Comparison of ENCODE assay signal across 14 mouse cellular contexts in the genomic region with DNA sequence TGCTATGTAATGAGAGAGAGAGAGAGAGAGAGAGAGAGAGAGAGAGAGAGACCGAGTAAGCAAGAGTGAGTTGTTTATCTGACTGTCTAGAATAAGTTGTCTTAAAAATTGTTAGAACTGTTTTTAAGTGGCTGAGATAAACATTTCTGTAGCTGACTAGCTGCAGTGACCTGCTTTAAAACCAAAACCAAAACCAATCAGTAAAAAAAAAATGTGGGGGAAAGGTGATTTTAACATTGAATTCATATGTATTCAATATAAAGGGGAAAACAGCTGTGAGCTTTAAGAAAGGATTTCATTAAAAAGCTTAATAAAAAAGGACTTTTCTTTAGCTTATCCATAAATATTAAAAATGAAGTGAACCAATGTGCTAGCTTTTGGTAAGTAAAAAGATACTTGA.
"Had no signal": no experiment of that assay in that cellular context is flagged by ENCODE, and none has a peak within 500 bp of the region (broad histone marks: within the 10 kb centered on the region; RNA-seq: fewer than 3 reads in every experiment).

No protein-coding gene starts in this region.

- H3K36me3 ChIP-seq: kidney, embryonic 15.5 days; limb, embryonic 13.5 days; liver, embryonic 13.5 days; neural tube, embryonic 12.5 days; stomach, embryonic 15.5 days had no signal

- H3K27me3 ChIP-seq: kidney, embryonic 15.5 days; limb, embryonic 13.5 days; liver, embryonic 13.5 days; neural tube, embryonic 12.5 days; stomach, embryonic 15.5 days had no signal

- H3K4me3 ChIP-seq: kidney, embryonic 15.5 days; limb, embryonic 13.5 days; liver, embryonic 13.5 days; neural tube, embryonic 12.5 days; stomach, embryonic 15.5 days had no signal

- DNase-seq: kidney, adult 2 months; kidney, postnatal 14 days; layer of hippocampus, postnatal 36 days; left cerebral cortex, postnatal 4 days; liver, embryonic 13.5 days; lung, adult 18-20 months; midbrain, embryonic 14.5 days; retina, postnatal 1 day; right cerebral cortex, postnatal 14 days; thymus, postnatal 36 days had no signal

- H3K4me2 ChIP-seq: kidney, embryonic 15.5 days; limb, embryonic 13.5 days; liver, embryonic 13.5 days; neural tube, embryonic 12.5 days; stomach, embryonic 15.5 days had no signal

- H3K27ac ChIP-seq: limb, embryonic 13.5 days; liver, embryonic 13.5 days; neural tube, embryonic 12.5 days; stomach, embryonic 15.5 days had no signal
